Mouse (Mus musculus) right cerebral cortex, postnatal 4 days (tissue): ENCODE results near the gene Defb6.

Experiments used
- DNase-seq: peaks from one replicate; pipeline ENCODE4 v3.0.0-alpha.2; 2022

Defb6 gene

GRCm38 (mm10) chr8:19225161-19225560 lies at the start of gene Defb6:
Defb6 (plus strand) TSS chr8:19225478.
- no peak for DNase-seq

GRCm38 (mm10) chr8:19238101-19238500 lies 12.8 kb downstream of the Defb6 start:
- DNase-seq: no peak

DNA sequence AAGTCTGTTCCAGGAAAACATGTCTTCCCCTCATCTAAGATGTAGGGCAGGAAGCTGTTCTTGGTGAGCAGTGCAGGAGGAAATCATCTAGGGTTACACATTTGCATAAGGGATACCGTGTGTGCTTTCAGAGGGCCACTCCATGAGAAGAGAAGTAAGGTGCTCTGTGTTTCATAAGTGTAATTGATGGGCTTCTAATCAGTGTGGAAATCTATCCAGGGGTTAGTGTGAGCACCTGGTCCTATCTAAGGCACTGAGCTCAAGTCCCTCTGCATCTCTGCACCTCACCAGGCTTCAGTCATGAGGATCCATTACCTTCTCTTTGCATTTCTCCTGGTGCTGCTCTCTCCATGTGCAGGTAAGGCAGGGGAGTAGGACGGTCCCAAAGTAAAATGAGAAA lies 14.3 kb downstream of the Defb6 start, which contains the start of gene Defb46:
Defb46 (plus strand) TSS at position 301 of the 400 bp plus-strand sequence.
- DNase-seq: no peak

- no peak for DNase-seq
These were observed 22.0 kb downstream of the Defb6 start, which contains the start of gene Defb5 for GRCm38 (mm10) chr8:19247280-19247679. Defb5 (plus strand) TSS chr8:19247580.

DNA sequence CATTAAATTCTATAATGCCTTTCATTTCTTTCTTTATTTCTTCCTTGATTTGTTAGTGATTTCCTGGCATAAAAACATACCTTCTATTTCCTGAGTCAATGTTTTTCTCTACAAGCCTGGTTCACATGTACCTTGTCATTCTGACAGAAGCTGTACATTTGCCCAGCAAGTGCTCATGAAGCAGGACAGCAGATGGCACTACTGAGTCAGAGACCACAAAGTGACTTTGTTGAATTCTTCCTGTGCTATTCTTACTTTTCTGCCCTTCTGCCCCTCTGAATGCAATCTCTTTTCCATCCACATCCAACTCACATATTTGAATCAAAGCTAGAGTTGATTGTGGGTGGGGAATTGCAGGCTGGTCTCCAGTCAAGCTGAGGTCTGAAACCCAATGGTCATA lies 32.9 kb downstream of the Defb6 start:
- no peak for DNase-seq

GRCm38 (mm10) chr8:19259667-19260066 lies 34.4 kb downstream of the Defb6 start:
- DNase-seq: no peak
